Mouse (Mus musculus) CH12.LX (cell line): ENCODE measurements around the gene Tpk1. TPM values are rescaled to one million over a fixed set of nuclear protein-coding genes. Genes with fewer than 3 reads are reported as not detected.
A peak's percentile ranks its signal among the peaks of the same experiment; 100 is the strongest.

Experiments used
- DNase-seq: peaks from one replicate; pipeline ENCODE4 v3.0.0-alpha.2; 2013; ENCODE audit errors: extremely low read depth
- H3K27ac ChIP-seq: 2 replicates; pipeline ENCODE4 v1.5.1; 2012; ENCODE audit warnings: low read depth, mild to moderate bottlenecking, control low read depth, moderate library complexity; ENCODE audit not compliant: insufficient read depth
- H3K27me3 ChIP-seq: replicated peaks from 2 replicates; pipeline ENCODE3; 2012; ENCODE audit warnings: inconsistent platforms
- H3K36me3 ChIP-seq, 2 experiments: replicated peaks in 1 of 2; 2 replicates each; pipeline versions ENCODE3 to v1.6.1; 2012; ENCODE audit warnings: inconsistent platforms in 1 of 2, low read length in 1 of 2, mild to moderate bottlenecking in 1 of 2, mixed read lengths in 1 of 2, moderate library complexity in 1 of 2; ENCODE audit not compliant: control insufficient read depth in 1 of 2, insufficient read depth in 1 of 2
- H3K4me1 ChIP-seq, 2 experiments: 2 replicates each; pipeline ENCODE4 v1.6.1; 2012; ENCODE audit warnings: inconsistent platforms in 1 of 2, moderate library complexity in 1 of 2; ENCODE audit not compliant: insufficient read depth in 2 of 2, control insufficient read depth in 1 of 2
- H3K4me2 ChIP-seq: 2 replicates; pipeline ENCODE4 v1.6.1; 2012; ENCODE audit warnings: low read depth, mild to moderate bottlenecking, control low read depth; ENCODE audit not compliant: poor library complexity, insufficient read depth, severe bottlenecking
- H3K4me3 ChIP-seq, 3 experiments: fragments of 150-350 bp in 1 of 3; sonication (generic) in 1 of 3; replicated peaks in 1 of 3; 2 replicates each; pipeline versions ENCODE3 to v1.5.1; 2011 to 2012; ENCODE audit warnings: low read depth in 2 of 3, low read length in 2 of 3, mild to moderate bottlenecking in 2 of 3, moderate library complexity in 2 of 3, control low read depth in 1 of 3, improper control_type of control experiment in 1 of 3, inconsistent platforms in 1 of 3, mixed read lengths in 1 of 3; ENCODE audit not compliant: poor library complexity in 1 of 3
- H3K79me2 ChIP-seq: replicated peaks from 2 replicates; pipeline ENCODE4 v1.6.1; 2012; ENCODE audit warnings: mild to moderate bottlenecking, moderate library complexity; ENCODE audit not compliant: control insufficient read depth, poor library complexity, insufficient read depth, severe bottlenecking; ENCODE audit errors: extremely low read depth
- H3K9ac ChIP-seq: 2 replicates; pipeline ENCODE4 v1.6.1; 2012; ENCODE audit warnings: low read depth, mild to moderate bottlenecking, control low read depth, moderate library complexity; ENCODE audit not compliant: insufficient read depth
- H3K9me3 ChIP-seq: replicated peaks from 2 replicates; pipeline ENCODE3; 2012; ENCODE audit warnings: low read length, inconsistent platforms, mixed read lengths
- ETS1 ChIP-seq: conservative IDR thresholded peaks from 2 replicates; pipeline ENCODE4 v1.6.1; 2012; ENCODE audit warnings: low read depth, mild to moderate bottlenecking, inconsistent platforms, low read length, improper control_type of control experiment, moderate library complexity
- JUND ChIP-seq: conservative IDR thresholded peaks from 2 replicates; pipeline ENCODE4 v1.6.1; 2011; ENCODE audit warnings: low read depth, low read length, improper control_type of control experiment
- KAT2A ChIP-seq: IDR thresholded peaks from 2 replicates; pipeline ENCODE4 v1.6.1; 2012; ENCODE audit warnings: low read length, improper control_type of control experiment, inconsistent platforms; ENCODE audit not compliant: insufficient replicate concordance
- MEF2A ChIP-seq: IDR thresholded peaks from 2 replicates; pipeline ENCODE4 v1.6.1; 2014; ENCODE audit warnings: low read depth, mild to moderate bottlenecking, inconsistent platforms, low read length, improper control_type of control experiment, borderline replicate concordance
- MYC ChIP-seq: IDR thresholded peaks from 2 replicates; pipeline ENCODE4 v1.6.1; 2011; ENCODE audit warnings: low read depth, mild to moderate bottlenecking, improper control_type of control experiment, low read length
- NRF1 ChIP-seq: IDR thresholded peaks from 2 replicates; pipeline ENCODE4 v1.6.1; 2014; ENCODE audit warnings: low read depth, mild to moderate bottlenecking, inconsistent platforms, low read length, improper control_type of control experiment, moderate library complexity
- PAX5 ChIP-seq: IDR thresholded peaks from 2 replicates; pipeline ENCODE4 v1.6.1; 2012; ENCODE audit warnings: low read length, inconsistent platforms, mixed read lengths
- POLR2A ChIP-seq: IDR thresholded peaks from 2 replicates; pipeline ENCODE4 v1.6.1; 2011; ENCODE audit warnings: low read depth, mild to moderate bottlenecking, improper control_type of control experiment, low read length
- RAD21 ChIP-seq: IDR thresholded peaks from 2 replicates; pipeline ENCODE4 v1.6.1; 2011; ENCODE audit warnings: low read depth, mild to moderate bottlenecking, low read length, improper control_type of control experiment, moderate library complexity
- RCOR1 ChIP-seq: conservative IDR thresholded peaks from 2 replicates; pipeline ENCODE4 v1.6.1; 2012; ENCODE audit warnings: low read depth, mild to moderate bottlenecking, inconsistent platforms, low read length, improper control_type of control experiment
- SIN3A ChIP-seq: IDR thresholded peaks from 2 replicates; pipeline ENCODE4 v1.6.1; 2012; ENCODE audit warnings: low read length, improper control_type of control experiment, inconsistent platforms
- UBTF ChIP-seq: IDR thresholded peaks from 2 replicates; pipeline ENCODE4 v1.6.1; 2012; ENCODE audit warnings: low read depth, mild to moderate bottlenecking, inconsistent platforms, low read length, improper control_type of control experiment, moderate library complexity
- ZC3H11A ChIP-seq: IDR thresholded peaks from 2 replicates; pipeline ENCODE4 v1.6.1; 2012; ENCODE audit warnings: low read depth, mild to moderate bottlenecking, inconsistent platforms, low read length, improper control_type of control experiment
- ZKSCAN1 ChIP-seq: IDR thresholded peaks from 2 replicates; pipeline ENCODE4 v1.6.1; 2012; ENCODE audit warnings: low read depth, inconsistent platforms, low read length, improper control_type of control experiment, borderline replicate concordance
- ZNF384 ChIP-seq: IDR thresholded peaks from 2 replicates; pipeline ENCODE4 v1.6.1; 2012; ENCODE audit warnings: low read depth, low read length, improper control_type of control experiment, inconsistent platforms
- dilution Hi-C: fragments of 300-500 bp; cut with MboI; formaldehyde crosslinking; loops from 2 replicates; pipeline ENCODE4 v1.14.3; 2020; ENCODE audit warnings: low sequenced_read_pairs; ENCODE audit not compliant: extremely low pct_unique_long_range_greater_than_20kb, extremely low pct_ligation_motif_present
- in situ Hi-C: fragments of 300-500 bp; cut with MboI; formaldehyde crosslinking; loops from 3 replicates; pipeline ENCODE4 v1.14.3; 2019; ENCODE audit warnings: low sequenced_read_pairs, low pct_ligation_motif_present, low pct_unique_long_range_greater_than_20kb, mixed read lengths
- polyA plus RNA-seq: library from polyadenylated mRNA; unstranded; fragments of >175 nt; gene quantifications from 2 replicates; pipeline ENCODE4 v1.2.1, GENCODE M21; 2012; ENCODE audit warnings: low read depth; ENCODE audit not compliant: insufficient read length
- total RNA-seq, 2 experiments: library from RNA; depleted of rRNA; stranded (reverse); fragments of 300-350 nt in 1 of 2; fragments of >200 nt in 1 of 2; gene quantifications; 2 replicates each; pipeline ENCODE4 v1.2.3; 2012 to 2014

Tpk1 gene
- total and polyA plus RNA-seq, 3 experiments = 3.9 to 6.3 (median 4.8) TPM

GRCm38 (mm10) chr6:43702810-43703614 is 36.9 kb upstream of the Tpk1 start:
- dilution Hi-C loops (no loop called here), in situ Hi-C loops (no loop called here)
- no peaks in the 10 kb centered on the region for H3K4me1 ChIP-seq
- no peak overlapping the region for H3K9ac ChIP-seq
- no peaks in the 10 kb centered on the region for H3K9me3 ChIP-seq
- no peak overlapping the region for H3K4me3 ChIP-seq
- no peaks in the 10 kb centered on the region for H3K36me3 ChIP-seq
- TF ChIP-seq SIN3A (no peak), ZNF384 (peak; percentile 67)
- no peaks in the 10 kb centered on the region for H3K27me3 ChIP-seq
- no peaks in the 10 kb centered on the region for H3K79me2 ChIP-seq
- no peak overlapping the region for H3K27ac ChIP-seq
- H3K4me2 ChIP-seq = no peak overlapping the region
- no peak for DNase-seq

GRCm38 (mm10) chr6:43691863-43692262 is 25.8 kb upstream of the Tpk1 start:
- in situ Hi-C loops (no loop called here), dilution Hi-C loops (no loop called here)
- Histone ChIP-seq H3K4me1 (no peaks in the 10 kb centered on the region), H3K79me2 (no peaks in the 10 kb centered on the region), H3K9ac (no peak overlapping the region), H3K4me2 (no peak overlapping the region), H3K36me3 (no peaks in the 10 kb centered on the region), H3K27me3 (no peaks in the 10 kb centered on the region), H3K9me3 (no peaks in the 10 kb centered on the region), H3K4me3 (no peak overlapping the region), H3K27ac (no peak overlapping the region)
- no peak for TF ChIP-seq RCOR1
- no peak for TF ChIP-seq RAD21
- no peak for TF ChIP-seq PAX5
- TF ChIP-seq ZKSCAN1 = no peak
- no peak for TF ChIP-seq MEF2A
- no peak for TF ChIP-seq NRF1
- no peak for TF ChIP-seq MYC
- no peak for TF ChIP-seq JUND
- no peak for TF ChIP-seq ZC3H11A
- TF ChIP-seq ETS1 = no peak
- TF ChIP-seq ZNF384 = no peak
- no peak for TF ChIP-seq POLR2A
- no peak for TF ChIP-seq UBTF
- no peak for TF ChIP-seq KAT2A
- DNase-seq = no peak
